Mouse (Mus musculus): ENCODE measurements at regions not wholly inside any gene's neighbourhood (a gene's known extent, or its start where the extent isn't known, plus 50 kb on each side); places are given as distances from the start of the nearest gene placed in this dataset.

- Histone ChIP-seq H3K36me3 (no peaks in the 10 kb centered on the region), H3K4me2 (no peak overlapping the region), H3K4me1 (replicated peaks) (no peaks in the 10 kb centered on the region), H3K9me3 (replicated peaks) (no peaks in the 10 kb centered on the region), H3K27ac (no peak overlapping the region), H3K4me3 (replicated peaks) (no peak overlapping the region), H3K9ac (no peak overlapping the region), H3K27me3 (no peaks in the 10 kb centered on the region)
- no peak for ATAC-seq (ENCODE audit: low read depth)
- DNase-seq, result no peak
- WGBS (ENCODE audit: insufficient replicate concordance), result 75% methylated on average over 10 of the region's 10 CpGs
These were observed 57.3 kb upstream of the Prep start for GRCm38 (mm10) chr10:45009676-45010075.

DNA sequence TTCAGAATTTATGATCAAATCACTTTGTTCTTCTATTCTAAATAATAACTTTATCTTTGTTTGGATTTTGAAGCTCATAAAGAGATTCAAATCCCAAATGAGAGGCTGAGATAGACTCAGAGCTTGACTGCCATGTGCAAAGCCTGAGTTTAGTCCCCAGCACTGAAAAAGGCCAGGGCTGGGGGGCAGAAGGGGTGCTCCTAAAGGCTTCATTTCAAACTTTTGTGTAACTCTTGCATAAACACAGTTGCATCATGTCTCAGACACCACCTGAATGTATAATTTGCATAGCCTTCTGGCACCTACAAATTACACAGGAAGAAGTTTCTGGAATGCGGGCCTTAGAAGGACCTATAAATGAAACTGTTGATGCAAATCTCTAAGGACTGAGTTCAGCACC, 57.8 kb upstream of the Prep start:
- no peaks in the 10 kb centered on the region for H3K36me3 ChIP-seq

GRCm38 (mm10) chr10:45004037-45004653, 62.9 kb upstream of the Prep start:
- H3K4me2 ChIP-seq, result no peak overlapping the region
- no peaks in the 10 kb centered on the region for H3K9me3 ChIP-seq (replicated peaks)
- DNase-seq (no peak), ATAC-seq (ENCODE audit: low read depth) (no peak)
- H3K4me3 ChIP-seq (replicated peaks), result no peak overlapping the region
- H3K9ac ChIP-seq, result no peak overlapping the region
- WGBS (ENCODE audit: insufficient replicate concordance), result 56% methylated on average over 9 of the region's 9 CpGs
- H3K4me1 ChIP-seq (replicated peaks), result peaks cover 40% of the 10 kb centered on the region
- no peaks in the 10 kb centered on the region for H3K27me3 ChIP-seq
- H3K36me3 ChIP-seq, result no peaks in the 10 kb centered on the region
- H3K27ac ChIP-seq, result no peak overlapping the region

More for the DNA sequence above, 57.8 kb upstream of the Prep start:
- H3K27ac ChIP-seq, result no peak overlapping the region
- no peak overlapping the region for H3K4me2 ChIP-seq
- peaks cover 1% of the 10 kb centered on the region for H3K4me1 ChIP-seq (replicated peaks)
- H3K4me3 ChIP-seq (replicated peaks), result no peak overlapping the region
- DNase-seq, result no peak
- 85% methylated on average over 1 of the region's 1 CpGs for WGBS (ENCODE audit: insufficient replicate concordance)
- no peaks in the 10 kb centered on the region for H3K27me3 ChIP-seq
- ATAC-seq (ENCODE audit: low read depth), result no peak
- no peaks in the 10 kb centered on the region for H3K9me3 ChIP-seq (replicated peaks)
- no peak overlapping the region for H3K9ac ChIP-seq

- Histone ChIP-seq H3K27ac (no peak overlapping the region), H3K36me3 (no peaks in the 10 kb centered on the region), H3K4me1 (replicated peaks) (peaks cover 40% of the 10 kb centered on the region), H3K4me2 (no peak overlapping the region), H3K9ac (peak overlapping the region; percentile 12; the same call in 1 of the 2 replicates), H3K9me3 (replicated peaks) (no peaks in the 10 kb centered on the region), H3K27me3 (no peaks in the 10 kb centered on the region), H3K4me3 (replicated peaks) (no peak overlapping the region)
- ATAC-seq (ENCODE audit: low read depth), result no peak
- DNase-seq, result no peak
- WGBS (ENCODE audit: insufficient replicate concordance), result 65% methylated on average over 2 of the region's 2 CpGs
These were observed 63.7 kb upstream of the Prep start for GRCm38 (mm10) chr10:45003344-45003681.

- DNase-seq, result no peak
- Histone ChIP-seq H3K4me1 (replicated peaks) (peaks cover 46% of the 10 kb centered on the region), H3K4me3 (replicated peaks) (no peak overlapping the region), H3K36me3 (no peaks in the 10 kb centered on the region), H3K9ac (no peak overlapping the region; the same call in 1 of the 2 replicates), H3K9me3 (replicated peaks) (no peaks in the 10 kb centered on the region), H3K4me2 (no peak overlapping the region), H3K27ac (no peak overlapping the region), H3K27me3 (no peaks in the 10 kb centered on the region)
- no peak for ATAC-seq (ENCODE audit: low read depth)
- WGBS (ENCODE audit: insufficient replicate concordance), result 65% methylated on average over 8 of the region's 8 CpGs
These were observed 64.2 kb upstream of the Prep start for GRCm38 (mm10) chr10:45002637-45003343.

GRCm38 (mm10) chr10:45000873-45001859, 65.8 kb upstream of the Prep start:
- ATAC-seq (ENCODE audit: low read depth) (peak; percentile 88), DNase-seq (peak; percentile 39)
- Histone ChIP-seq H3K9me3 (replicated peaks) (no peaks in the 10 kb centered on the region), H3K4me1 (replicated peaks) (peaks cover 52% of the 10 kb centered on the region), H3K27ac (peak overlapping the region; percentile 63), H3K4me2 (peak overlapping the region; percentile 67), H3K9ac (peak overlapping the region; percentile 58; the same call in 1 of the 2 replicates), H3K36me3 (no peaks in the 10 kb centered on the region), H3K27me3 (no peaks in the 10 kb centered on the region), H3K4me3 (replicated peaks) (peak overlapping the region; percentile 48)
- 14% methylated on average over 12 of the region's 12 CpGs for WGBS (ENCODE audit: insufficient replicate concordance)

- H3K27me3 ChIP-seq, result no peaks in the 10 kb centered on the region
- peak overlapping the region; percentile 67 for H3K4me2 ChIP-seq
- H3K4me1 ChIP-seq (replicated peaks), result peaks cover 52% of the 10 kb centered on the region
- ATAC-seq (ENCODE audit: low read depth) (no peak), DNase-seq (no peak)
- peak overlapping the region; percentile 58 for H3K9ac ChIP-seq
- no peaks in the 10 kb centered on the region for H3K36me3 ChIP-seq
- H3K27ac ChIP-seq, result peak overlapping the region; percentile 63; the same call in 1 of the 2 replicates
- 31% methylated on average over 18 of the region's 18 CpGs for WGBS (ENCODE audit: insufficient replicate concordance)
- no peaks in the 10 kb centered on the region for H3K9me3 ChIP-seq (replicated peaks)
- peak overlapping the region; percentile 48 for H3K4me3 ChIP-seq (replicated peaks)
These were observed 66.8 kb upstream of the Prep start for GRCm38 (mm10) chr10:45000027-45000840.

GRCm38 (mm10) chr10:44997906-44998289, 69.1 kb upstream of the Prep start:
- DNase-seq (no peak), ATAC-seq (ENCODE audit: low read depth) (no peak)
- peaks cover 47% of the 10 kb centered on the region for H3K4me1 ChIP-seq (replicated peaks)
- H3K4me3 ChIP-seq (replicated peaks), result 0 out of 2 replicates have a peak overlapping the region, but pooled peaks have one; percentile 12
- H3K27me3 ChIP-seq, result no peaks in the 10 kb centered on the region
- no peaks in the 10 kb centered on the region for H3K9me3 ChIP-seq (replicated peaks)
- no peak overlapping the region for H3K9ac ChIP-seq
- H3K36me3 ChIP-seq, result no peaks in the 10 kb centered on the region
- 23% methylated on average over 4 of the region's 4 CpGs for WGBS (ENCODE audit: insufficient replicate concordance)
- peak overlapping the region; percentile 48 for H3K4me2 ChIP-seq
- no peak overlapping the region for H3K27ac ChIP-seq

- peaks cover 42% of the 10 kb centered on the region for H3K4me1 ChIP-seq (replicated peaks)
- WGBS (ENCODE audit: insufficient replicate concordance), result 19% methylated on average over 14 of the region's 14 CpGs
- no peak for DNase-seq
- H3K36me3 ChIP-seq, result no peaks in the 10 kb centered on the region
- H3K27me3 ChIP-seq, result no peaks in the 10 kb centered on the region
- peak overlapping the region; percentile 48 for H3K4me2 ChIP-seq
- H3K4me3 ChIP-seq (replicated peaks), result 0 out of 2 replicates have a peak overlapping the region, but pooled peaks have one; percentile 12
- H3K9me3 ChIP-seq (replicated peaks), result no peaks in the 10 kb centered on the region
- ATAC-seq (ENCODE audit: low read depth), result no peak
- no peak overlapping the region for H3K27ac ChIP-seq
- H3K9ac ChIP-seq, result no peak overlapping the region
These were observed 69.7 kb upstream of the Prep start for GRCm38 (mm10) chr10:44997184-44997905.

GRCm38 (mm10) chr10:44995756-44996155, 71.2 kb upstream of the Prep start:
- Histone ChIP-seq H3K27ac (no peak overlapping the region), H3K4me3 (replicated peaks) (no peak overlapping the region), H3K9ac (no peak overlapping the region), H3K27me3 (no peaks in the 10 kb centered on the region), H3K4me2 (no peak overlapping the region), H3K9me3 (replicated peaks) (no peaks in the 10 kb centered on the region), H3K4me1 (replicated peaks) (peaks cover 28% of the 10 kb centered on the region), H3K36me3 (no peaks in the 10 kb centered on the region)
- 78% methylated on average over 6 of the region's 6 CpGs for WGBS (ENCODE audit: insufficient replicate concordance)
- ATAC-seq (ENCODE audit: low read depth), result no peak
- no peak for DNase-seq

All from liver, embryonic 13.5 days (tissue).